Mouse (Mus musculus) olfactory bulb, adult 2 months (tissue): Measurements from ENCODE around the gene Enc1. TPM values are rescaled to one million over a fixed set of nuclear protein-coding genes. Genes with fewer than 3 reads are reported as not detected.

Experiments
- H3K27ac ChIP-seq: fragments of 200-500 bp; 2 replicates; pipeline ENCODE4 v1.5.1; 2012; ENCODE audit warnings: low read depth, low read length; ENCODE audit not compliant: insufficient read depth
- H3K4me1 ChIP-seq: fragments of 200-500 bp; 2 replicates; pipeline ENCODE4 v1.6.1; 2012; ENCODE audit warnings: low read length; ENCODE audit not compliant: control insufficient read depth, insufficient read depth
- H3K4me3 ChIP-seq: fragments of 200-500 bp; 2 replicates; pipeline ENCODE4 v1.5.1; 2012; ENCODE audit warnings: mild to moderate bottlenecking, low read depth, low read length, moderate library complexity; ENCODE audit not compliant: insufficient read depth
- CTCF ChIP-seq: fragments of 200-500 bp; IDR thresholded peaks from 2 replicates; pipeline ENCODE4 v1.5.1; 2012; ENCODE audit warnings: low read depth, mild to moderate bottlenecking, low read length, moderate library complexity; ENCODE audit not compliant: insufficient read depth
- POLR2A ChIP-seq: fragments of 200-500 bp; IDR thresholded peaks from 2 replicates; pipeline ENCODE4 v1.6.1; 2012; ENCODE audit warnings: mild to moderate bottlenecking, low read depth, low read length, moderate library complexity; ENCODE audit not compliant: insufficient read depth
- WGBS: fragments of 180-500 bp; shearing (Covaris S2); methylation state at CpG from one replicate; pipeline ENCODE4 v1.1.7; 2018; 5-methylcytosine and 5-hydroxymethylcytosine counted together
- polyA plus RNA-seq: library from polyadenylated mRNA; stranded (reverse); fragments of >200 nt; gene quantifications from 2 replicates; pipeline ENCODE4 v1.2.4, GENCODE M21; 2012; ENCODE audit warnings: low replicate concordance; ENCODE audit not compliant: missing spikeins, insufficient read depth, insufficient read length

Enc1 gene
- polyA plus RNA-seq, 1 experiment, result not detected

DNA sequence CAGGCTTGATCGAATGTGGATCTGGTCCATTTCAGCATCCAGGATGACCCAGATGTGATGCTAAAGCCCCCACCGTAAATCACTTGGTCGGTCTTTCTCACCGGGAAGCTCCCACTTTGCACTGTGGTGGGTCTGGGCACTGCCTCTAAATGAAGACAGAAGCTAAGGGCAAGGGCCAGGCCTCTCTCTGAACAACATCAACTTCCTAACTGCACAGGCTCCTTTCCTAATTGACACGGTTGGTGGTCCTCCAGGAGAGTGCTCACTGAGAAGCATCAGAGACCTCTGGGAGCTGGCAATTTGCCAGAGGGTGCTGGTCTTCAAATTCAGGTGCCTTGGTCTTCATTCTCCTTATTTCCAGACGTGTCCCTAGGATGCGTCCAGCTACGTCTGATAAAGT, 17.0 kb upstream of the Enc1 start:
- TF ChIP-seq POLR2A (no peak), CTCF (no peak)
- 93% methylated on average over 8 of the region's 8 CpGs for WGBS
- no peaks in the 10 kb centered on the region for H3K4me1 ChIP-seq
- no peak overlapping the region for H3K27ac ChIP-seq
- H3K4me3 ChIP-seq, result no peak overlapping the region

DNA sequence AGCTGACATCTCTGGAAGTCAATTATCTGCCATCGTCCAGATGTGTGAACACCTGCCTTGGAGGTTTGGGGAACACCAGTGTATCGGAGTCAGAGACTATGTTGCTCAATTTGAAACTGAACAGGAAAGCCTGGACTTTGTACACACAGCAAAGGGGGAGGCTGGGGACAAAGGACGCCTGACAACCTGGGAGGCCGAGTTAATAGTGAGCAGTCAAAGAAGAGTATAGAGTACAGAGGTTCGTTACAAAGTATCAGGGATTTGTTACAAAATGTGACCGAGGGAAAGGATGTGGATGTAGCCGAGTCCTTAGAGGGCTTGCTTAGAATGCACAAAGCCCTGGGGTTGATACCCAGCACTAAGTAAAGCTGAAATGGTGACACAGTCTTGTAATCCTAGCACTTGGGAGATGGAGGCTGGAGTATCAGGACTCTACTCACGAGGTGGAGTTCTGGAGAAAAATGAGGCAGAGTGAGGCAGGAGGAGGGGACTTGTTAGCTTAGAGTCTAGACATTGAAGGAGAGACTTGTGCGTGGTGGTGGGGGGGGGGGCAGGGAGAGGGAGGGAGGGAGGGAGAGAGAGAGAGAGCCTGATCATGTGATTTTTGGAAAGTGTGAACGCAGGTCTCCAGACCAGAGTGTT, 16.4 kb upstream of the Enc1 start:
- 74% methylated on average over 10 of the region's 10 CpGs for WGBS

DNA sequence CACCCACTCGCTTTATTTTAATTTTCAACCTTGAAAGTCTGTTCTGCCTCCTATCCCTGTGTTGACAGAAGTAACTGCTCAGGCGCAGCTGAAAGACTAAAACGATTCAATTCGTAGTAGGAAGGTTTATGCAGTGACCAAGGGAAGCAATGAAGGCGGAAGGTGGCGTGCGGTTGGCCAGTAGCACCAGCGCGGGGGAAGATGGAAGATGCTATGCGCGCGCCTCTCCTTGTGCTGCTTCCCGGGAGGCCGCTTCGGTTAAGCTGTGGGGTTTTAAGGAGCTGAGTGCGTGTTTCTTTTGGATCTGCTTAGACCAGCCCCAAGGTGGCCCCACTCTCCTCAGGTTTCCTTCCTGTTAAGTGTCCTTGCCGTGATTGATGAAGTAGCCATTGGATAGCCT, 15.8 kb upstream of the Enc1 start:
- no peak for TF ChIP-seq POLR2A
- TF ChIP-seq CTCF, result no peak
- Histone ChIP-seq H3K27ac (no peak overlapping the region), H3K4me1 (no peaks in the 10 kb centered on the region), H3K4me3 (no peak overlapping the region)
- 78% methylated on average over 17 of the region's 17 CpGs for WGBS

More for the DNA sequence above, 16.4 kb upstream of the Enc1 start:
- TF ChIP-seq POLR2A (no peak), CTCF (no peak)
- H3K4me3 ChIP-seq, result no peak overlapping the region
- H3K4me1 ChIP-seq, result no peaks in the 10 kb centered on the region
- no peak overlapping the region for H3K27ac ChIP-seq

DNA sequence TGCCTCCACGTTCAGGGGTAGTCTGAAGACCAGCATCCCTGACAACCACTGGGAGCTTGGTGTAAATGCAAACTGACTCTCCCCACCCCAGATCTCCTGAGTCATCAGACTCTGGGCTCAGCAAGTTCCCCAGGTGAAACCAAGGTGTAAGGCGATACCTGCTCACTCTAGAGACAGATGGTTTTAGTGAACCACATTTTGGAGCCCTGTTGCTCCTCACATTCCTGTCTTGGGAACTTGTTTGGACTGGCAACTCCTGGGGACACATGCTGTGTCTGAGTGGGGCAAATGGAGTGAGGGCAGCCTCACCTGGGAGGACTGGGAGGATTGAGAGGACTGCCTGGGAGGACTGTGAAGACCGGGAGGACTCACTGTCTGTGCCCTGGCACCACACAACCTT, 13.1 kb upstream of the Enc1 start:
- 95% methylated on average over 3 of the region's 3 CpGs for WGBS
- Histone ChIP-seq H3K4me1 (no peaks in the 10 kb centered on the region), H3K27ac (no peak overlapping the region), H3K4me3 (no peak overlapping the region)
- TF ChIP-seq POLR2A (no peak), CTCF (no peak)

DNA sequence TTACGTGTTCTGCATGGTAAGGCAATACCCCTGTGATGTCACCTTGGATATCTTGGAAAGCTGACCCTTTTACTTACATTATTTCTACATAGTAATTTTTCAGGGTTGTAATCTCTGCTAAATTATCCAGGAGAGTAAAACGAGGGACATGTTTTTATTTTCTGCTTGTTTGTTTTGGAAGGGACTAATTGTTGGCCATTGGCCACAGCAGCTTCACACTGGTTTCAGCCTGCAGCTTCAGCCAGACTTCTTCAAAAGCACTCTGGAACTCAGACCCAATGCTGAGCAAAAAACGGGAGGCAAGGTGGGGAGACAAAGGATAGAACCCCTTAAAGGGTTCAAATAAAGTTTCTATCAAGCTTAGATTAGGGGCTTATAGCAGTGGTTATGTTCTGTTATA, 10.8 kb upstream of the Enc1 start:
- Histone ChIP-seq H3K27ac (no peak overlapping the region), H3K4me3 (no peak overlapping the region), H3K4me1 (no peaks in the 10 kb centered on the region)
- WGBS, result 71% methylated on average over 3 of the region's 3 CpGs
- TF ChIP-seq POLR2A (no peak), CTCF (no peak)

DNA sequence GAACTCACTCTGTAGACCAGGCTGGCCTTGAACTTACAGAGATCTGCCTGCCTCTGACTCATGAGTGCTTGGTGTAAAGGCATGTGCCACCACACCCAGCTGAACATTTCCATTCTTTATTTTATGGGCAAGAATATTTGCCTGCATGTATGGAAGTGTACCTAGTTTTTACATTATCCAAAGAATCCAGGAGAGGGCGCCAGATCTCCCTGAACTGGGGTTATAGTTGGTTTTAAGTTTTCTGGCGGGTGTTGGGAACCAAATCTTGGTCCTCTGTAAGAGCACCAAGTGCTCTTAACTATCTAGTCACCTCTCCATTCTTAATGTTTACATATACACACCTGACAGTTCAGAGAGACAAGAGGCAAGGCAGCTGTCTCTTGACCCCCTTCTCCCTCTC, 7.8 kb upstream of the Enc1 start:
- Histone ChIP-seq H3K27ac (no peak overlapping the region), H3K4me1 (no peaks in the 10 kb centered on the region), H3K4me3 (no peak overlapping the region)
- TF ChIP-seq POLR2A (no peak), CTCF (no peak)
- 91% methylated on average over 2 of the region's 2 CpGs for WGBS

DNA sequence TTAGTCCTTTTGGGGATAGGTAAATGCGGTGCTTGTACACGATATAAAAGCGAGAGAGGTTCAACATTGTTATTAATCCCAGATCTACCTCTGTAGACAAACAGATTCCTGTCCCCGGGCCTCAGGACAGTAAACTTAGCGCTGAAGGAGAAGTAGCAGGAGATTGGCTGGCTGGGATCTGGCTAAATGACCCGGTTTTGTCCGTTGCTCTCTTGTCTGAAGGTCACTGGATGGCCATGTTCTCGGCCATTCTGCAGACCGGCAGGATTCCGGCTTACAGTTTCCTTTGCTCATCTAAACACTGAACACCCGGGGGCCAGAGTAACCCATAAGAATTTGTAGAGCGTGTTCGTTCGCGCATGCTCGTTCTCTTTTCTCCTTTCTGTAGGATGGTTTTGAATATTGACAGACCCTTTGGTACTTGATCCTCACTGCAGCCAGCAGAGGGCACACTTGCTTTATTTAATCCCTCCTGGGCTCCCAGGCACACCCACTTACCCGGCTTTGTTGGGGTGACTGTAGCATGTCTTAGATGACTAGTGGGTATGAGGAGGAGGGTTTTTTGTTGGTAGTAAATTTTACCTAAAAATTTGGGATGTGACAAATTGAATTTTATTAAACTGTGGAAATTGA, 6.0 kb upstream of the Enc1 start:
- Histone ChIP-seq H3K27ac (no peak overlapping the region), H3K4me1 (peaks cover 2% of the 10 kb centered on the region; the same call in 1 of the 2 replicates), H3K4me3 (0 out of 2 replicates have a peak overlapping the region, but pooled peaks have one; percentile 4)
- WGBS, result 18% methylated on average over 17 of the region's 17 CpGs
- TF ChIP-seq POLR2A (no peak), CTCF (peak; percentile 44)

DNA sequence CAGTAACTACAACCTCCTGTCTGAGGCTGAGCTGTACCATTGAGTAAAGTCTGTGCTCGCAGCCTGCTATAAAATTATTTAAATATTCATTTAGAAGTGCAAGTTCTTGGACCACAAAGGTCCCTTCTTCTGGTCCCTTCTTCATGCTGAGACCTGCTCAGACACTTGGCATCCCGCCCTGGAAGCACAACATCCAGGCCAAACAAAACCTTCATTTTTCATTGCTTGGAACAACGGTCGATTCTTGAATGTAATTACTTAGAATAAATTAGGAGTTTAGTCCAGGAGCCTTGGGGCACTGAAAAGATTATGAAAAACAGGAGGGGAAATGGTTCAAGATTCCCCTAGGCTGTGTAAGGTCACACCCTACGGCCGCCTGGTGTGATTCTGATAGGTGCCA, 5.0 kb upstream of the Enc1 start:
- H3K4me3 ChIP-seq, result no peak overlapping the region
- WGBS, result 72% methylated on average over 6 of the region's 6 CpGs
- H3K27ac ChIP-seq, result no peak overlapping the region
- TF ChIP-seq POLR2A (no peak), CTCF (no peak)
- H3K4me1 ChIP-seq, result peaks cover 9% of the 10 kb centered on the region

DNA sequence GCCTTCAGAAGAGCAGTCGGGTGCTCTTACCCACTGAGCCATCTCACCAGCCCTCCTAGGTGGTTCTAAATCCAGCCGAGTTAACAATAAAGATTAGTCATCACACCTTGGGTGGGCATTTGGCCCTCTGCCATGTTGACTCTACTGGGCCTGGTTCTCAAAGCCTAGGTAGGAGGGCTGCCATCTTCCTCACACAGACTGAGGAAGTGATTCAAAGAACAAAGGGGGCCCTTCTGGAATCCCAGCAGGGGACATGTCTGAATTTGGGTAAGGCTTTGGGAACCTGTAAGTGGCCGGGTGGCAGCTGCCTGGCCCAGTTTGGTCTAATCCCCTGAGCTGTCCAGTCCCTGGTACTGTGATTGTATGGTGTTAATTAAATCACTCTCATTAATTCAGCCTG, 3.2 kb upstream of the Enc1 start:
- no peak overlapping the region for H3K27ac ChIP-seq
- no peak for TF ChIP-seq POLR2A
- no peak for TF ChIP-seq CTCF
- no peak overlapping the region for H3K4me3 ChIP-seq
- H3K4me1 ChIP-seq, result peaks cover 16% of the 10 kb centered on the region
- 70% methylated on average over 3 of the region's 3 CpGs for WGBS
